Mouse (Mus musculus): Measurements from ENCODE around the gene Xrcc3. TPM values are rescaled to one million over a fixed set of nuclear protein-coding genes. Genes with fewer than 3 reads are reported as not detected.
A peak's percentile ranks its signal among the peaks of the same experiment; 100 is the strongest.

Xrcc3 gene
- polyA plus RNA-seq (2016; fragmentation: Nextera tagmentation; extraction: Ambion mirVana), result 16.7 and 21.5 TPM in 2 replicates

DNA sequence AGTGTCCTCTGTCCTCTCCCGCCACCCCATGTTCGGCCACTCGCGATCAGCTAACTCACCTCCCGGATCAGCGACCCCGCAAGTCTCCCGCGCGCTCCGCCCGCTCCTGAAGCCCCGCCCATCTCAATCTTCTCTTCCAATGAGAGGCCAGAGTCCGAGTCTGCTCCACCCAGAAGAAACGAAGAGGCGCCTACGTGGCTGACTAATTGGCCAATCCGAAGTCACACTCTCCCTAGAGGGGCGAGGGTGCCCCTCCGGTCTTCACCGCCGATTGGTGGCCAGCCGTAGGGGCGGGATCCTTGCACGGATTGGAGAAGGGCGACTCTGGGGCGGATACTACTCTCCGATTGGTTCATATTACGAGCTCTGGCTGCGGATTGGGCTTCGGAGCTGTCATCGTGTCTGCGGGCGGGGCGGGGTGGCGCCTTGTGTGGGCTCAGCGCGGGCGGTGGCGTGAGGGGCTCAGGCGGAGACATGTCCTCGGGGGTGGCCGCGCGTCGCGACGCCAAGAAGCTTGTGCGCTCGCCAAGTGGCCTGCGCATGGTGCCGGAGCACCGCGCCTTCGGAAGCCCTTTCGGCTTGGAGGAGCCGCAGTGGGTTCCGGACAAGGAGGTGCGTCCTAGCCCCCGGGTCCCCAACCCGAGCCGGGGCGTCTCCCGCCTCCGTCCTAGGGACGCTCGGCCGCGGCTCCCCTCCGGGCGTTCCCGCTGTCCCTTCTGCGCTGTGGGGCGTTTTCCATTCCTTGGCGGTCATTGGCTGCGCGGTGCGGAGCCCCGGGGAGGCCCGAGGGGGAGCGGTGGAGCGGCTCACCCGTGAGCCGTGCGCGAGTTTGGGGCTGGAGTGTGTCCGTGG, at the start of gene Xrcc3, which contains the start of gene Zfyve21:
TSS of gene Xrcc3 (minus strand) at position 108 of the 852 bp plus-strand sequence.
TSS of gene Zfyve21 (plus strand) at position 405 of the 852 bp plus-strand sequence.
- H3K4me3 ChIP-seq, result peak within 1 kb of the TSS; percentile 86
- no peaks in the 10 kb centered on the region for H3K9me3 ChIP-seq
- peak; percentile 99 for DNase-seq (ENCODE audit: extremely low spot score, low spot score)
- under 1% methylated on average over 87 of the region's 87 CpGs for WGBS
- peak within 1 kb of the TSS; percentile 94 for H3K27ac ChIP-seq
- H3K27me3 ChIP-seq (ENCODE audit: poor library complexity, severe bottlenecking), result no peaks in the 10 kb centered on the region
- peaks cover 44% of the 10 kb centered on the region for H3K36me3 ChIP-seq (replicated peaks)
- H3K4me1 ChIP-seq, result peaks cover 68% of the 10 kb centered on the region

DNA sequence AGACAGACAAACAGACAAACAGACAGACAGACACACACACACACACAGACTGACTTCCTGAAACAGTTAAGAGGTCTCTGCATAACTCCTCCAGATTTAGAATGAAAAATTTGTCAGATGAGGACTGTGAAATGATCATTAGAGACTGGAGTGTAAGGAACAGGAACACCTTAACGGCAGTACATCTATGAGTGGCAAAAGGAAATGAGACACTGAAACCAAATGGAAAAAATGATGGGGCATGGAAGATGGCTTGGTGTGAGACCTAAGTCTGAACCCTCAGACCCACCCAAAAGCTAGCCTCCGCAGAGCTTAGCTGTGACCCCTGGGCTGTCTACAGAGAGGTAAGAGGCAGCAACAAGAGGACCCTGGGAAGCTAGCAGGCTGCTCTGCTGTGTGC, 41.8 kb upstream of the Xrcc3 start:
- DNase-seq (ENCODE audit: extremely low spot score, low spot score), result no peak
- no peak overlapping the region for H3K27ac ChIP-seq
- H3K36me3 ChIP-seq (replicated peaks), result no peaks in the 10 kb centered on the region
- no peaks in the 10 kb centered on the region for H3K9me3 ChIP-seq
- H3K27me3 ChIP-seq (ENCODE audit: poor library complexity, severe bottlenecking), result no peaks in the 10 kb centered on the region
- no peak overlapping the region for H3K4me3 ChIP-seq
- WGBS, result 94% methylated on average over 2 of the region's 2 CpGs
- peaks cover 8% of the 10 kb centered on the region for H3K4me1 ChIP-seq

DNA sequence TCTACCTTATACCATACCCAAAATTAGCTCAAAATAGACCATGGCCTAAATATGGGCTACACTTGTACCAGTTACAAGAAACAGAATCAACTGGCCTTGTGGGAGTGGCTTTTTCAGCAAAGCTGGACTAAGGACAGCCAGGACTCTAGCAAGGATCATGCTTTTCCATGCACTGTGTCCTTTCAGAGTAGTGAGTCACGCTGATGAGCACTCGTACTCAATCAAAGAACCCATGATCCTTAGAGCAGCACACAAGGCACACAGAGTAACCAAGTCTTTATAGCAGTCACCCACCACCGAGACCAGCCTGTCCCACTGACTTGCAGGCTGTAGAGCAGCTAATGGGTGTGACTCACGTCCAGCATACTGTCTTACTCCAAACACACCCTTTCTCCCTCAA, 39.9 kb upstream of the Xrcc3 start:
- H3K4me3 ChIP-seq, result no peak overlapping the region
- no peaks in the 10 kb centered on the region for H3K36me3 ChIP-seq (replicated peaks)
- H3K27me3 ChIP-seq (ENCODE audit: poor library complexity, severe bottlenecking), result no peaks in the 10 kb centered on the region
- no peaks in the 10 kb centered on the region for H3K9me3 ChIP-seq
- peaks cover 8% of the 10 kb centered on the region for H3K4me1 ChIP-seq
- no peak overlapping the region for H3K27ac ChIP-seq
- no peak for DNase-seq (ENCODE audit: extremely low spot score, low spot score)
- WGBS, result 80% methylated on average over 4 of the region's 4 CpGs

DNA sequence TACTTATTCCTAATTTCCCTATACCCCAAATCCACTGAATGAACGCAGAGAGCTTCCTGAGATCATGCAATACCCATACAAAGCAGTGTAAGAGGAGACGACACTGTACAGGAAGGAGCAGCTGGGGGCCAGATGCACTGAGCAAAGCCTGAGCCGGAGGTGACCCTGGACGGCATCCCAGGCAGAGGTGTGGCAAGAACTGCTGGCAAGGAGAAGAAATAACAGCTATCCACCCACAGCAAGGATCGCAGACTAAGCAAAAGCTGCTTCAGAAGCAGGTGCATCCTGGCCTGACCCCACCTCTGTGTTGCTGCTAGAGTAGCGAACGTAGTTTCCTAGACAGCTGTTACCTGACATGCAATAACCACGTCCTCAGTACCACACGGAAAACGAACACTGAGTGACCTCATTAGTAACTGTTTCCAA, 39.4 kb upstream of the Xrcc3 start:
- Histone ChIP-seq H3K27me3 (ENCODE audit: poor library complexity, severe bottlenecking) (no peaks in the 10 kb centered on the region), H3K9me3 (no peaks in the 10 kb centered on the region), H3K4me1 (peaks cover 4% of the 10 kb centered on the region), H3K4me3 (no peak overlapping the region), H3K36me3 (replicated peaks) (no peaks in the 10 kb centered on the region), H3K27ac (no peak overlapping the region)
- WGBS, result 84% methylated on average over 10 of the region's 10 CpGs
- DNase-seq (ENCODE audit: extremely low spot score, low spot score), result no peak

DNA sequence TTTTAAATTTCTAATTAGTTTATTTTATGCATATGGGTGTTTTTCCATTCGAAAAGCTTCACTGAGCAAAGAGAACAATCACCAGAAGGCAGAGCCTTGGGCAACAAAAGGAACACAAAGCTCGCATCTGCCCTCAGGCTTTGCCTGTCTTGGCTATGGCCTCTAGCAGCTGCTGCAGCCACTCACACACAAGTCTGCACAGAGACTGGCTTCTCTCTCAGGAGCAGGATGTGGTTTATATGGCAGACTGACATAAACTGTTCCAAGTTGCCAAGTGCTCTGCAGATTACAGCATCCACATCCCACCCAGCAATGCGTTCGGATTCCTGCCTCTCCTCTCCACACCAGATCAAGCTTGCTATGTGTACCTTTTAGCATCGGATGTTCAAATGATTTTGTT, 38.1 kb upstream of the Xrcc3 start:
- DNase-seq (ENCODE audit: extremely low spot score, low spot score), result no peak

DNA sequence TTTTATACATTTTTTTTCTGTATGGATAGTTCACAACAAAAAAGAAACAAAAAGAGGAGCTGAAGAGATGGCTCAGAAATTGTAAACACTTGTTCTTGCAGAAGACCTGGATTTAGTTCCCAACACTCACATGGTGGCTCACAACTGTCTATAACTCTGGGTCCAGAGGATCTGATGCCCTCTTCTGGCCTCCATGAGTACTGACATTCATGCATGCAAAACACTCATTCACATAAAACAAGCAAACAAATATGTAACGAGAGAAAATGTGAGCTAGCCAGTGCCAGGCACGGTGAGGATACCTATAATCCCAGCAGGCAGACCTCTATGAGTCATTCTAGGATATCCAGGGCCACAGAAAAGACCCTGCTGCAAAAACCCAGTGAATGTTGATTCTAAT, 37.6 kb upstream of the Xrcc3 start:
- no peak overlapping the region for H3K27ac ChIP-seq
- no peaks in the 10 kb centered on the region for H3K36me3 ChIP-seq (replicated peaks)
- WGBS, result 66% methylated on average over 2 of the region's 2 CpGs
- H3K4me1 ChIP-seq, result no peaks in the 10 kb centered on the region
- H3K4me3 ChIP-seq, result no peak overlapping the region
- H3K9me3 ChIP-seq, result no peaks in the 10 kb centered on the region
- H3K27me3 ChIP-seq (ENCODE audit: poor library complexity, severe bottlenecking), result no peaks in the 10 kb centered on the region
- no peak for DNase-seq (ENCODE audit: extremely low spot score, low spot score)

More for the DNA sequence above, 38.1 kb upstream of the Xrcc3 start:
- Histone ChIP-seq H3K27ac (no peak overlapping the region), H3K9me3 (no peaks in the 10 kb centered on the region), H3K4me1 (no peaks in the 10 kb centered on the region), H3K27me3 (ENCODE audit: poor library complexity, severe bottlenecking) (no peaks in the 10 kb centered on the region), H3K36me3 (replicated peaks) (no peaks in the 10 kb centered on the region), H3K4me3 (no peak overlapping the region)
- 87% methylated on average over 5 of the region's 5 CpGs for WGBS

DNA sequence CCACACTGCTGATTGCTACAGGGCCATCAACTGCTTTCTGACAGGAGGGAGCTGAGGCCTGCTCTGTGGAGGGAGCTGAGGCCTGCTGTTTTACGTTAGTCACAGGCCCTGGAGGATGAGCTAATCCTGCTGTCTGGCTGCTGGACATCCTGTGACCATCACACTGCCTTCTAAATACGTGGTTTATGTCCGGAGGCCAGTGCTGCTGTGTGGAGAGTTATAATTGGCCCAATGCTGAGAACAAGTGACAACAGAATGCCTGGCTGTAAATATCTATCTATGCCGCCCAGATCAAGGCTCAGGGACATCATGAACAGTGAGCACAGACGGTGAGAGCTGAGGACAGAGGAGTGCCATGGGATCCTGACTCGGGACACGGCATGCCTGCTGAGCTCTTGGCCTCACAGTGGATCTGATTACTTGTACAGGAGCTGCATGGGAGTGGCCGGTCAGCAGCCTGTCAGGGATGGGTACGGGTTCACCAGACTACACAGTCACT, 34.7 kb upstream of the Xrcc3 start:
- no peak for DNase-seq (ENCODE audit: extremely low spot score, low spot score)
- H3K4me3 ChIP-seq, result no peak overlapping the region
- no peaks in the 10 kb centered on the region for H3K9me3 ChIP-seq
- H3K27ac ChIP-seq, result no peak overlapping the region
- no peaks in the 10 kb centered on the region for H3K4me1 ChIP-seq
- no peaks in the 10 kb centered on the region for H3K27me3 ChIP-seq (ENCODE audit: poor library complexity, severe bottlenecking)
- WGBS, result 67% methylated on average over 9 of the region's 9 CpGs
- H3K36me3 ChIP-seq (replicated peaks), result no peaks in the 10 kb centered on the region

DNA sequence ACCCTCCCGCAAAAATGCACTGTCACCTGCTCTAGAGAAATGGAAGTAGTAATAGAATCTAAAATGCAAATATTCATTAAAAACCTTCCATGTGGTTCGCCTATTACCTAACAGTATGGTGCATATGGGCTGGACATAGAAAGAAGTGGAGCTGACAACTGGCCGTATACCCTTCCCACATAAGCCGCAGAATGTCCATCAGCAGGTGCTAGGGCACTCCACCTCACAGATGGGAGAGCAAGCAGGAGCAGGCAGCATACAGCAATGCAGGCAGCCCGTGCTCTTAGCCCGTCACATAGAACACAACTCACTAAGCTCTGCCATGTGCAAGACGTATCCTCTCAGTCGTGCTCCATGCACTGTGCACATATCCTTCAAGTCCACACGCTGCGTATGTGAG, 33.1 kb upstream of the Xrcc3 start:
- WGBS, result 89% methylated on average over 10 of the region's 10 CpGs
- Histone ChIP-seq H3K9me3 (no peaks in the 10 kb centered on the region), H3K27me3 (ENCODE audit: poor library complexity, severe bottlenecking) (no peaks in the 10 kb centered on the region), H3K36me3 (replicated peaks) (no peaks in the 10 kb centered on the region), H3K27ac (no peak overlapping the region), H3K4me1 (peaks cover 4% of the 10 kb centered on the region; the same call in 1 of the 2 replicates), H3K4me3 (no peak overlapping the region)
- DNase-seq (ENCODE audit: extremely low spot score, low spot score), result no peak

DNA sequence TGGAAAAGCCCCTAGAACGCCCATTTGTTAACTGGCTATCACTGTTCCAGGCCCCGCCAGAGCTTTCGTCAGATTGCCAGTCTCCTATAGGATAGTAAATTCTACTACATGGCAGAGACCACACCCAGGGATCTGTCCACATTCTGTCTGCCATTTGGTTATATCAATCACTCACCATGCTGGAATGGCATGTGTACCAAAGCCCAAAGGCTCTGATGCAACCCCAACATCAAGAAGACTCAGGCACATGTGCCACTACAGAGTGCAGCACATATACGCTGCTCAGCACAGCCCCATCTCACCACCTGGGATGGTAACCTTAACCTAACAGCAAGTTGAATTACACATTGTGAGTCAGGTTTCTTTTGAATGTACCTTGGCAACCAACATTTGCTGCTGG, 32.3 kb upstream of the Xrcc3 start:
- H3K4me3 ChIP-seq, result no peak overlapping the region
- no peaks in the 10 kb centered on the region for H3K36me3 ChIP-seq (replicated peaks)
- H3K27ac ChIP-seq, result no peak overlapping the region
- DNase-seq (ENCODE audit: extremely low spot score, low spot score), result no peak
- peaks cover 4% of the 10 kb centered on the region; the same call in 1 of the 2 replicates for H3K4me1 ChIP-seq
- WGBS, result 93% methylated on average over 4 of the region's 4 CpGs
- no peaks in the 10 kb centered on the region for H3K9me3 ChIP-seq
- no peaks in the 10 kb centered on the region for H3K27me3 ChIP-seq (ENCODE audit: poor library complexity, severe bottlenecking)

DNA sequence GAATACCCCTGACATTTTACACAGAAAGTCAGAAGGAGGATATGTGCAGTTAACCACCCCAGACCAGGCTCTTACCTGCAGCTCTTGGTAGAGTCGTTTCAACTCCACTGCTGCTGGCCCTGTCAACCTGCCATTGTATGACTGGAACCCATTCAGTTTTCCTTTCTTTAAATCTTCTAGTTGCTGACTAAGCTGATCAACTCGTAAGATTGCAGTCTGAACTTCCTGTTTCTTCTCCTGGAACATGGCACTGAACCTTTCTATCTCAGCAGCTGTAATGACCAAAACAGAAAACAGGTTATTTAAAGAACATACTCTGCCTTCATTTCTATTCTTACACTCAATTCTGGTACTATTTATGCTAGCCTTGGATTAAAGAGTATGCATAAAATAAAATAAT, 29.8 kb upstream of the Xrcc3 start:
- H3K27ac ChIP-seq, result no peak overlapping the region
- peaks cover 4% of the 10 kb centered on the region; the same call in 1 of the 2 replicates for H3K4me1 ChIP-seq
- H3K9me3 ChIP-seq, result no peaks in the 10 kb centered on the region
- 67% methylated on average over 2 of the region's 2 CpGs for WGBS
- no peak overlapping the region for H3K4me3 ChIP-seq
- H3K36me3 ChIP-seq (replicated peaks), result 0 out of 2 replicates have a peak, but pooled peaks cover 2% of the 10 kb centered on the region
- DNase-seq (ENCODE audit: extremely low spot score, low spot score), result no peak
- H3K27me3 ChIP-seq (ENCODE audit: poor library complexity, severe bottlenecking), result no peaks in the 10 kb centered on the region

DNA sequence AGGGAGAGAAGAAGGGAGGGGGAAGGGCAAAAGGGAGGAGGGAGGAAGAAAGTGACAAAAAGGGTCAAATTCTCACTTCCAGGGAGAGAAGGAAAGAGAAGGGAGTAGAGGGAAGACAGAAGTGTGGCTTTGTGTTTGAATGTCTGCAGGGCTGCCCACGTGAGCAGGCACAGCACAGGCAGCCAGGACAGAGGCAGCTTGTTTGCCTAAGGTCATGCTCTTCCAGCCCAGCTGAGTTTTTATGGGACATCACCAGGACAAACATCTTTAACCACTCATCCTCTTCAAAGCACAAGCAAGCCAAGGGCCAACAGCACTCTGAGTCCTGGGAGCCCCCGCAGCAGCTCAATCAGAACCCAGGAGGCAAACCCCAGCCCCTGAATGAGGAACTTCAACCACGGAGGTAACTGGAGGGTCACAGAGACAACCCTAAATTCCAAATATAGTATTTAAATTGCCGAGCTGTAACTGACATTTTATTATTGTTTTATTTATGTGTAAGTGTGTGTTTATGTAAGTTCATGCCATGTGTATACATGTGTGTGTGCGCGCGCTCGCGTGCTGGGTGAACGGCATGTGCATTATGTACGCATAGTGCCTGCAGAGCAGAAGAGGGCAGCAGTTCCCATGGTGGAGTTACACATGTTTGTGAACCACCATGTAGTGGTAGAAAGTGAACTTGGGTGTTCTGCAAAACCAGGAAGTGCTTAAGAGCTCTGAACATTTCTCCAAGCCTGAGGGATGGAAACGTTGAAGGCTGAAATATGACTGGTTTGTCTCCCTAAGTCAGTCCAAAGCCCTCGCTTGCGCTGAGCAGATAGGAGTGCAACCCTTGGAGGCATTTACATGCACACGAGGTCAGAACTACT, 29.1 kb upstream of the Xrcc3 start:
- H3K9me3 ChIP-seq, result no peaks in the 10 kb centered on the region
- no peak overlapping the region for H3K27ac ChIP-seq
- DNase-seq (ENCODE audit: extremely low spot score, low spot score), result no peak
- no peak overlapping the region for H3K4me3 ChIP-seq
- H3K36me3 ChIP-seq (replicated peaks), result 0 out of 2 replicates have a peak, but pooled peaks cover 2% of the 10 kb centered on the region
- peaks cover 4% of the 10 kb centered on the region; the same call in 1 of the 2 replicates for H3K4me1 ChIP-seq
- 84% methylated on average over 15 of the region's 15 CpGs for WGBS
- no peaks in the 10 kb centered on the region for H3K27me3 ChIP-seq (ENCODE audit: poor library complexity, severe bottlenecking)

DNA sequence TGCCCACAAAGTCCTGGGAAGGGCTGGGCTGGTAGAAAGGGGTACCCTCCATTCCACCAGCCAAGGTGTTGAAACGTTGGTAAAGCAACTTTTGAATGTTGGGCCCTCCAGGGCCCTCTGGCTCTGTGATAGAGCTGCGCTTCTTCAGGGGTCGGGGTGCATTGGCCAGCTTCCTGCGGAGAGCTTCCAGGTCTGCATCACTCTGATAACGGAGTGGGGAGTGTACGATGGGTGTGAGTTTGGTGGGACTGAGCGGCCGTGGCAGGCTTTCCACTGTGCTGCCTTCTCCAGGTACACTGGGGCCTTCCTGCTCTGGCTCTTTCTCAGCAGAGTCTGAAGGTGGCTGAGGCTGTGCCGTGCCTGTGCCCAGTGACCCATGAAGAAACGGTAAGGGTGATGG, 19.8 kb upstream of the Xrcc3 start:
- H3K4me1 ChIP-seq, result no peaks in the 10 kb centered on the region
- 88% methylated on average over 10 of the region's 10 CpGs for WGBS
- no peak for DNase-seq (ENCODE audit: extremely low spot score, low spot score)
- H3K4me3 ChIP-seq, result no peak overlapping the region
- H3K27me3 ChIP-seq (ENCODE audit: poor library complexity, severe bottlenecking), result no peaks in the 10 kb centered on the region
- H3K27ac ChIP-seq, result no peak overlapping the region
- peaks cover 39% of the 10 kb centered on the region for H3K36me3 ChIP-seq (replicated peaks)
- no peaks in the 10 kb centered on the region for H3K9me3 ChIP-seq

Data from forebrain, embryonic 10.5 days (tissue).